Mouse (Mus musculus): ENCODE measurements at regions not wholly inside any gene's neighbourhood (a gene's known extent, or its start where the extent isn't known, plus 50 kb on each side); places are given as distances from the start of the nearest gene placed in this dataset.
A peak's percentile ranks its signal among the peaks of the same experiment; 100 is the strongest.

GRCm38 (mm10) chr13:37225834-37226233, 119.2 kb upstream of the Ly86 start:
- no peak for ATAC-seq (replicated peaks; ENCODE audit: insufficient number of reproducible peaks, low FRiP score, low TSS enrichment, low read depth)
- Histone ChIP-seq H3K36me3 (replicated peaks; ENCODE audit: control insufficient read depth, insufficient read depth, low read depth, low read length) (no peaks in the 10 kb centered on the region), H3K27ac (replicated peaks; ENCODE audit: low read depth, low read length) (no peak overlapping the region), H3K9me3 (replicated peaks; ENCODE audit: control insufficient read depth, low read length) (no peaks in the 10 kb centered on the region), H3K9ac (replicated peaks; ENCODE audit: low read length) (no peak overlapping the region), H3K4me2 (ENCODE audit: low read depth, low read length) (no peak overlapping the region), H3K4me1 (ENCODE audit: control insufficient read depth, insufficient read depth, low read length) (no peaks in the 10 kb centered on the region), H3K4me3 (ENCODE audit: low read depth, low read length) (no peak overlapping the region), H3K27me3 (ENCODE audit: control insufficient read depth, insufficient read depth, low read length) (no peaks in the 10 kb centered on the region)
- 92% methylated on average over 1 of the region's 1 CpGs for WGBS
- no peak for DNase-seq (ENCODE audit: low spot score)

- ATAC-seq (replicated peaks; ENCODE audit: insufficient number of reproducible peaks, low FRiP score, low TSS enrichment, low read depth), result no peak
- no peak overlapping the region for H3K4me3 ChIP-seq (ENCODE audit: low read depth, low read length)
These were observed 124.6 kb upstream of the Ly86 start for GRCm38 (mm10) chr13:37220436-37220835.

GRCm38 (mm10) chr13:37218596-37218995, 126.4 kb upstream of the Ly86 start:
- WGBS, result 81% methylated on average over 4 of the region's 4 CpGs

More at GRCm38 (mm10) chr13:37220436-37220835, 124.6 kb upstream of the Ly86 start:
- no peak for DNase-seq (ENCODE audit: low spot score)
- WGBS, result 77% methylated on average over 3 of the region's 3 CpGs
- Histone ChIP-seq H3K4me1 (ENCODE audit: control insufficient read depth, insufficient read depth, low read length) (no peaks in the 10 kb centered on the region), H3K4me2 (ENCODE audit: low read depth, low read length) (no peak overlapping the region), H3K36me3 (replicated peaks; ENCODE audit: control insufficient read depth, insufficient read depth, low read depth, low read length) (no peaks in the 10 kb centered on the region), H3K27ac (replicated peaks; ENCODE audit: low read depth, low read length) (no peak overlapping the region), H3K27me3 (ENCODE audit: control insufficient read depth, insufficient read depth, low read length) (no peaks in the 10 kb centered on the region), H3K9ac (replicated peaks; ENCODE audit: low read length) (no peak overlapping the region), H3K9me3 (replicated peaks; ENCODE audit: control insufficient read depth, low read length) (no peaks in the 10 kb centered on the region)

GRCm38 (mm10) chr13:37214590-37215282, 130.3 kb upstream of the Ly86 start:
- H3K4me3 ChIP-seq (ENCODE audit: low read depth, low read length), result no peak overlapping the region
- ATAC-seq (replicated peaks; ENCODE audit: insufficient number of reproducible peaks, low FRiP score, low TSS enrichment, low read depth) (peak; percentile 90), DNase-seq (ENCODE audit: low spot score) (peak; percentile 60)
- no peak overlapping the region for H3K9ac ChIP-seq (replicated peaks; ENCODE audit: low read length)
- no peaks in the 10 kb centered on the region for H3K9me3 ChIP-seq (replicated peaks; ENCODE audit: control insufficient read depth, low read length)
- H3K27ac ChIP-seq (replicated peaks; ENCODE audit: low read depth, low read length), result 0 out of 2 replicates have a peak overlapping the region, but pooled peaks have one; percentile 17
- no peaks in the 10 kb centered on the region for H3K36me3 ChIP-seq (replicated peaks; ENCODE audit: control insufficient read depth, insufficient read depth, low read depth, low read length)
- H3K27me3 ChIP-seq (ENCODE audit: control insufficient read depth, insufficient read depth, low read length), result no peaks in the 10 kb centered on the region
- 44% methylated on average over 8 of the region's 8 CpGs for WGBS
- H3K4me1 ChIP-seq (ENCODE audit: control insufficient read depth, insufficient read depth, low read length), result no peaks in the 10 kb centered on the region
- H3K4me2 ChIP-seq (ENCODE audit: low read depth, low read length), result no peak overlapping the region

More at GRCm38 (mm10) chr13:37218596-37218995, 126.4 kb upstream of the Ly86 start:
- Histone ChIP-seq H3K9ac (replicated peaks; ENCODE audit: low read length) (no peak overlapping the region), H3K4me2 (ENCODE audit: low read depth, low read length) (no peak overlapping the region), H3K36me3 (replicated peaks; ENCODE audit: control insufficient read depth, insufficient read depth, low read depth, low read length) (no peaks in the 10 kb centered on the region), H3K4me3 (ENCODE audit: low read depth, low read length) (no peak overlapping the region), H3K4me1 (ENCODE audit: control insufficient read depth, insufficient read depth, low read length) (no peaks in the 10 kb centered on the region), H3K9me3 (replicated peaks; ENCODE audit: control insufficient read depth, low read length) (no peaks in the 10 kb centered on the region), H3K27ac (replicated peaks; ENCODE audit: low read depth, low read length) (no peak overlapping the region), H3K27me3 (ENCODE audit: control insufficient read depth, insufficient read depth, low read length) (no peaks in the 10 kb centered on the region)
- DNase-seq (ENCODE audit: low spot score), result no peak
- ATAC-seq (replicated peaks; ENCODE audit: insufficient number of reproducible peaks, low FRiP score, low TSS enrichment, low read depth), result no peak

- DNase-seq (ENCODE audit: low spot score) (no peak), ATAC-seq (replicated peaks; ENCODE audit: insufficient number of reproducible peaks, low FRiP score, low TSS enrichment, low read depth) (no peak)
- Histone ChIP-seq H3K9ac (replicated peaks; ENCODE audit: low read length) (no peak overlapping the region), H3K36me3 (replicated peaks; ENCODE audit: control insufficient read depth, insufficient read depth, low read depth, low read length) (no peaks in the 10 kb centered on the region), H3K4me1 (ENCODE audit: control insufficient read depth, insufficient read depth, low read length) (no peaks in the 10 kb centered on the region), H3K4me2 (ENCODE audit: low read depth, low read length) (no peak overlapping the region), H3K4me3 (ENCODE audit: low read depth, low read length) (no peak overlapping the region), H3K27me3 (ENCODE audit: control insufficient read depth, insufficient read depth, low read length) (no peaks in the 10 kb centered on the region), H3K9me3 (replicated peaks; ENCODE audit: control insufficient read depth, low read length) (no peaks in the 10 kb centered on the region), H3K27ac (replicated peaks; ENCODE audit: low read depth, low read length) (no peak overlapping the region)
- WGBS, result 87% methylated on average over 2 of the region's 2 CpGs
These were observed 147.1 kb upstream of the F13a1 start for GRCm38 (mm10) chr13:37197136-37197535.

GRCm38 (mm10) chr13:37195857-37196256, 145.8 kb upstream of the F13a1 start:
- no peak overlapping the region for H3K27ac ChIP-seq (replicated peaks; ENCODE audit: low read depth, low read length)
- no peak overlapping the region for H3K4me2 ChIP-seq (ENCODE audit: low read depth, low read length)
- no peaks in the 10 kb centered on the region for H3K27me3 ChIP-seq (ENCODE audit: control insufficient read depth, insufficient read depth, low read length)
- H3K4me1 ChIP-seq (ENCODE audit: control insufficient read depth, insufficient read depth, low read length), result no peaks in the 10 kb centered on the region
- ATAC-seq (replicated peaks; ENCODE audit: insufficient number of reproducible peaks, low FRiP score, low TSS enrichment, low read depth), result no peak
- no peaks in the 10 kb centered on the region for H3K9me3 ChIP-seq (replicated peaks; ENCODE audit: control insufficient read depth, low read length)
- no peak for DNase-seq (ENCODE audit: low spot score)
- H3K36me3 ChIP-seq (replicated peaks; ENCODE audit: control insufficient read depth, insufficient read depth, low read depth, low read length), result no peaks in the 10 kb centered on the region
- H3K9ac ChIP-seq (replicated peaks; ENCODE audit: low read length), result no peak overlapping the region
- WGBS, result 76% methylated on average over 1 of the region's 1 CpGs
- H3K4me3 ChIP-seq (ENCODE audit: low read depth, low read length), result no peak overlapping the region

GRCm38 (mm10) chr13:37181169-37181787, 131.2 kb upstream of the F13a1 start:
- H3K9me3 ChIP-seq (replicated peaks; ENCODE audit: control insufficient read depth, low read length), result no peaks in the 10 kb centered on the region
- H3K4me2 ChIP-seq (ENCODE audit: low read depth, low read length), result no peak overlapping the region
- 82% methylated on average over 9 of the region's 9 CpGs for WGBS
- no peaks in the 10 kb centered on the region for H3K4me1 ChIP-seq (ENCODE audit: control insufficient read depth, insufficient read depth, low read length)
- no peak overlapping the region for H3K4me3 ChIP-seq (ENCODE audit: low read depth, low read length)
- no peak overlapping the region for H3K9ac ChIP-seq (replicated peaks; ENCODE audit: low read length)
- no peaks in the 10 kb centered on the region for H3K27me3 ChIP-seq (ENCODE audit: control insufficient read depth, insufficient read depth, low read length)
- H3K36me3 ChIP-seq (replicated peaks; ENCODE audit: control insufficient read depth, insufficient read depth, low read depth, low read length), result no peaks in the 10 kb centered on the region
- no peak overlapping the region for H3K27ac ChIP-seq (replicated peaks; ENCODE audit: low read depth, low read length)
- DNase-seq (ENCODE audit: low spot score), result no peak
- ATAC-seq (replicated peaks; ENCODE audit: insufficient number of reproducible peaks, low FRiP score, low TSS enrichment, low read depth), result no peak

GRCm38 (mm10) chr13:37176526-37176925, 126.5 kb upstream of the F13a1 start:
- no peak overlapping the region for H3K27ac ChIP-seq (replicated peaks; ENCODE audit: low read depth, low read length)
- H3K4me2 ChIP-seq (ENCODE audit: low read depth, low read length), result no peak overlapping the region
- no peaks in the 10 kb centered on the region for H3K4me1 ChIP-seq (ENCODE audit: control insufficient read depth, insufficient read depth, low read length)
- no peaks in the 10 kb centered on the region for H3K9me3 ChIP-seq (replicated peaks; ENCODE audit: control insufficient read depth, low read length)
- 93% methylated on average over 1 of the region's 1 CpGs for WGBS
- no peak for ATAC-seq (replicated peaks; ENCODE audit: insufficient number of reproducible peaks, low FRiP score, low TSS enrichment, low read depth)
- H3K9ac ChIP-seq (replicated peaks; ENCODE audit: low read length), result no peak overlapping the region
- no peak for DNase-seq (ENCODE audit: low spot score)
- H3K36me3 ChIP-seq (replicated peaks; ENCODE audit: control insufficient read depth, insufficient read depth, low read depth, low read length), result no peaks in the 10 kb centered on the region
- H3K4me3 ChIP-seq (ENCODE audit: low read depth, low read length), result no peak overlapping the region
- no peaks in the 10 kb centered on the region for H3K27me3 ChIP-seq (ENCODE audit: control insufficient read depth, insufficient read depth, low read length)
